Mouse (Mus musculus) right cerebral cortex, postnatal 36 days (tissue): ENCODE results near the gene Olfr549.
A peak's percentile ranks its signal among the peaks of the same experiment; 100 is the strongest.

Experiments
- DNase-seq, 2 experiments: peaks; one replicate each; pipeline ENCODE4 v3.0.0; 2022; ENCODE audit warnings: low spot score in 2 of 2, mixed read lengths in 1 of 2

The Olfr549 gene

GRCm38 (mm10) chr7:102549570-102549969 lies at the start of gene Olfr549:
TSS of gene Olfr549 (plus strand) at chr7:102549870.
- DNase-seq = no peak

DNA sequence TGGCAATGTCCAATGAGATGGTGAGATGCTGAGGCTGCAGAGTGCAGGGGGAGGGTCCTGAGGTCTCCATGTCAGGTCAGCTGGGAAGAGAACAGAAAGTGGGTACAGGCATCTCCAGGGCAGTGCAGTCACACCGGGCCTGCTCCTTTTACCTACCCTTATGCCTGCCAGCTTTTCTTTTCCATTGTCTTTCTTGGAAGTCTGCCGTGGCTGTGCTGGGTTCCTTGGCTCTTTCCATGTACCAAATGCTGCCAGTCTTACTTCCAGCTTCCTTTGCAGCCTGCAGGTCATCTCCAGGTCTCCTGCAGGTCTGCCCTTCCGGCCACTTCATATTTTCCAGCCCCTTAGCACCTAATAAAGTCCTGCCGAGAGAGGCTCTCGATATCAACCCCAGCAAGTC lies 47.7 kb upstream of the Olfr549 start:
- DNase-seq = no peak

DNA sequence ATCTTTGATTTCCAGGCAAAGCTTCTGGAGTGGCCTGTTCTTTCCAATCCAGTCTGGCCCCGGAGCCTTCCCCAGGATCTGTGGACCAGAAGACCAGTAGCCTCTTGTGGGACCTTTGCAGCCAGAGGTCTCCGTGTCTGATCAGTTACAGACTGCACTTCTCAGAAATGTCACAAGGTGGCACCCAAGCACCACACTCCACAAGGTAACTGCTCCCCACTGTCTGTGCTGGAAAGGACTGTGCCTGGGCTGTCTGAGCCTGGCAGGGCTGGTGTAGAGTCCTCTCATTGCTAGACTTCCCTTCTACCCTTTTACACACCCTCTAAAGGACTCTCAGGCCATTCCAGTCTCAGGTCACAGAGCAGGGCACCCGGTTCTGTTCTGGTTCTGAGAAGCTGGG lies 42.8 kb upstream of the Olfr549 start:
- DNase-seq = peak; percentile 55 to 61

GRCm38 (mm10) chr7:102508066-102508465 lies 41.6 kb upstream of the Olfr549 start:
- DNase-seq = no peak

DNA sequence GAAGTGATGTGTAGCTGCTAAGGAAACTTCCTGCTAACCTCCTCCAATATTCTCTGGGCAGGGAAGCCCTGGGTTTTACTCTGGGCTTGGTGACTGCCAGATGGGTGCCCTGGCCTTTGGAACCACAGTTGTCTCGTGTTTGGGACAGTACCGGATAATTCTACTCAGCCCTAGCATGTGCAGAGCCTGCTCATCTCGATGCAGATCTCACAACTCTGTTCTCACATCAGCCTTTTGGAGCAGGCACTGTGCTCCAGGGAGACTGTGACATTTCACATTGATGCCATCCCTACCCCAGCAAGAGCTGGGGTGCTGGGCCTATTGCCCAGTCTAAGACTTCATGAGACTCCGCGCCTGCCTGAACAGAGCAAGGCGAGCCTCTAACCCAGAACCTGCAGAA lies 41.0 kb upstream of the Olfr549 start:
- no peak for DNase-seq

DNA sequence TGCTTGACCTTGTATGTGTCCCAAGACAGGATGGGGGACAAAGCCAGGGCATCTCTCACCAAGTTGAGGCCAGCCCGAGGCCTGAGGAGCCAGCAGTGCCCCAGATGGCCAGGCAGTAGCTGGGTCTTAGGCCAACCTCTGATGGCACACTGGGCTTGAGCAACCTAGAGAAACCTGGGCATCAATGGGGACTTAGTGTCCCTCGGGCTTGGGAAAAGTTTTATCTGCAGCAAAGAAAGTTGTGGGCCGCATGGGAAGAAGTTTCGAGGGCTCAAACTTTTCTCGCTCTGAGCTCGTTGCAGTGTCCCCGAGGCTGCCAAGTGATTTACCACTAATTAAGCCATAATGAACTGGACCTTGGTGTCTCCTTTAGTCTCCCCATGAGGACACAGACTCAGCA lies 39.9 kb upstream of the Olfr549 start:
- DNase-seq = no peak

DNA sequence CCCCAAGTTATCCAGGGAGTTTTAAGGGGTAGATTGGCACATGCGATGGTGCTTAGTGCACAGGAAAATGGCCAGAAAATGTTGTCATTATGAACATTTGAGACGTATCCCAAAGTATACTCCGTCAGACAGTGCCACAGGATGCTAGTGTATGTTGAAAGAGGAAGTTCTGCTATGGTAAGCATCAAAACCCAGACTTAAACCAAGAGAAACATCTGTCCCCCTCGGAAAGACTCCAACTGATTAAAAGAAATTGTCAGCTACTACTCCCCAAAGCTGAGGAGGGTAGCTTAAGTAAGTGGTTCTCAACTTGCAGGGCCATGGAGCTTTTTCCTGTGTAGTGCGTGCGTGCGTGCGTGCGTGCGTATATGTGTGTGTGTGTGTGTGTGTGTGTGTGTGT lies 37.7 kb upstream of the Olfr549 start:
- no peak for DNase-seq

GRCm38 (mm10) chr7:102512814-102513435 lies 36.7 kb upstream of the Olfr549 start:
- peak; percentile 63 to 70 for DNase-seq

DNA sequence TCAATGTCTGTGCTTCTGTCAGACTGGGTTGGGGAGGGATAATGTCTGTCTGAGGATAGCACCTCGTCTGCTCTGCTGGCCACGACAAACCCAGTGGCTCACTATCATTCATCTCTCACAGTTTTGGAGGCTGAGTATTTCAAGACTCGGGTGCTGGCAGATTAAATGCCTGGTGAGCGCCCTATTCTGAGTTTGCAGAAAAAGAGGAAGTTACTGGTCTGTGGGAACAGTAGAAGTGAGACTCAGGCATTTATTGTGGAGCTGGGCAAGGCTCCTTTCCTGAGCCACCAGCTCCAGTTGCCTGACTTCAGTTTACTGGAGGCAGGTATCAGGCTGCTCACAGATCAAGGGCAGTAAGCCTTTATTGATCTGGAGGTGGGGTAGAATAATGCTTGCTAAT lies 35.5 kb upstream of the Olfr549 start:
- no peak for DNase-seq

GRCm38 (mm10) chr7:102516261-102517050 lies 33.2 kb upstream of the Olfr549 start:
- DNase-seq = no peak

- DNase-seq = no peak
Observed at GRCm38 (mm10) chr7:102517051-102517335, 32.7 kb upstream of the Olfr549 start.

DNA sequence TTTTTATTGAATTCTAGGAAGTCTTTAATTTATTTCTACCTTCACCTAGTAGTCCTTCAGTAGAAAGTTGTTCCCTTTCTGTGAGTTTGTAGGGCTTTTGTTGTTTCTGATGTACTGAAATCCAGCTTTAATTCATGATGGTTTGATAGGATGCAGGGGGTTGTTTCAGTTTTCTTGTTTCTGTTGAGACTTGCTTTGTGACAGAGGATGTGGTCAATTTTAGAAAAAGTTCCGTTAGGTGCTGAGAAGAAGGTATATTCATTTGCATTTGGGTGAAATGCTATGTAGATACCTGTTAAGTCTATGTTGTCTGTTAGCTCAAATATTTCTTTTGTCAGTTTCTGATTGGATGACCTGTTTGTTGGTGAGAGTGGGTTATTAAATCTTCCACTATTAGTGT lies 20.6 kb upstream of the Olfr549 start:
- DNase-seq = no peak

DNA sequence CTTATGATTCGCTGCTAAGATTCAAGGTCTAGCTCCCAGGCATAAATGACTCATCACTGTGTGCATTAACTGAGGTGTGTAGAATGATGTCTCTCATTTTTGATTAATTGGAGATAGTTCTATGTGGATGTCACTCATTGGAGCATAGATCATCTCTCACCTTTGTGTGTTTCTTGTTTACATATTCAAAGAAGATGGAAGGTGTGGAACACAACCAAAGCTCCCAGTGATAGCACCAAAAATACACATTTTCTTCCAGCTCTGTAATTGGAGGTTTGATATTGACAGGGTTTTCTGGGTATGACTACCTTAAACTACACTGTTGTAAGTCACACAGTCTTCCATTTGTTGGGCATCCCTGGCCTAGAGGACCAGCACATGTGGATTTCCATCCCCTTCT lies 15.2 kb upstream of the Olfr549 start, which contains the start of gene Olfr547:
Gene Olfr547 (plus strand): TSS at position 301 of the 400 bp plus-strand sequence.
- DNase-seq = no peak

DNA sequence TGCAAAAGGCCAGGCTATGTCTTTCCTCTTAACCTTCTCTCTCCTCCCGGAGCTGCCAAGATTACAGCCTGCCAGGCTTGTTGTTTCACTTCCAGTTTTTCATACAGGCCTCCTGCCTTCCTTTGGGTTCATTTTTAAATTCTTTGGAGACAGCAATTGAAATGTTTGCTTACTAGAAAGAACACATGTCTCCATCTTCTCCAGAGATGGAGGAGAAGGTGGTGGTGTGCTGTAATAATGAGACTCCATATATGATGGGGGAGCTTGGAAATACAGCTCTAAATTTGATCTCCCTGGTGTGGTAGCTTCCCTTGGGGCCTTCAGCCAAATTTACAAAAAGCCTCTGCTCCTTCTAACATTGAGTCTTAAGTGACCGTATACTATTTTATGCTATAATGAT lies 9.1 kb upstream of the Olfr549 start, which contains the start of gene Olfr548-ps1:
Gene Olfr548-ps1 (plus strand): TSS at position 301 of the 400 bp plus-strand sequence.
- no peak for DNase-seq

DNA sequence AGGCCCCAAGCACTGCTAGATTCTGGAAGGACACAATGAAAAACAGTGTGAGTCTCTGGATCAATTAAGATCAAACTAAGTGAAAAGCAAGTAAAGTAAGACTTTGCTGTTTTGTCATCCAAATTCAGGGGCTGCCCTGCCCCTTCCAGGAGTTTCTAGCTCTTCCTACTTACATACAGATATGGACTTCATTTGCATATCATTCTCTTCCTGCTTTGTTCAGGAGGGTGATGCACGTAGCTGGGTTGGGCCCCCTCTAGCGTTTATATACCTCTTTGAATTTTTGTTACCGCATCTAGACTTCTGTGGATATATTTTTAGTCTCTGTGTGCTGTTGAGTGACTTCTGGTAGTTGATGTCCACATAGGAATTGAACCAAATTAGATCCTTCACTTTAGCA lies 8.4 kb upstream of the Olfr549 start:
- no peak for DNase-seq

- no peak for DNase-seq
Observed at GRCm38 (mm10) chr7:102553279-102553678, 3.6 kb downstream of the Olfr549 start.

- peak; percentile 14 to 23 for DNase-seq
Observed at GRCm38 (mm10) chr7:102564999-102565997, 15.6 kb downstream of the Olfr549 start, which contains the start of gene Trim21. TSS of gene Trim21 (minus strand) at chr7:102565486.

GRCm38 (mm10) chr7:102566219-102566618 lies 16.5 kb downstream of the Olfr549 start:
- DNase-seq = no peak

DNA sequence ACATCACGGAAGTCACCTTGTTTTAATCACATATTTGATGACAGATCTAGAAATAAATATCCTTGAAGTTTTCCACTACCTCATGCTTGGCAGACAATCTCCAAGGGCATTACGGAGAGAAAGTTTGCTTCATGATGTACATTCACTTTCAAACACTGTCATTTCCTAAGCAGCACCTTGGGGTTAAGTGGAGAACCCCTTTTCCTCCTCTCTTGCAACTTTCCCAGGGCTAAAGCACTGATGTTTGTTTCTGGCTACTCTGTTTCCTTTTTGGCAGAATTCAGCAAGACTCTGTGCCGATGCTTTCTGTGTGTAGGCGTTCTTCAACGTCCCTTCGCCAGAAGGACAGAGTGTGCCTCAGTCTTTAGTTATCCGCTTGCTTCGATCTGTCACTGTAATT lies 21.5 kb downstream of the Olfr549 start, which contains the start of gene Olfr550:
Gene Olfr550 (plus strand): TSS at position 301 of the 400 bp plus-strand sequence.
- peak in 1 of 2 experiments; percentile 7 for DNase-seq

- no peak for DNase-seq
Observed at GRCm38 (mm10) chr7:102573174-102573830, 23.6 kb downstream of the Olfr549 start.

- no peak for DNase-seq
Observed at GRCm38 (mm10) chr7:102575998-102576397, 26.3 kb downstream of the Olfr549 start.
